Mouse (Mus musculus) lung, postnatal 0 days (tissue): ENCODE results near the gene Cald1. TPM values are rescaled to one million over a fixed set of nuclear protein-coding genes. Genes with fewer than 3 reads are reported as not detected.

Experiments used
- ATAC-seq: fragments of 200-750 bp; cut with Nextera tagmentation; 2 replicates; pipeline ENCODE4 v1.8.0; 2017; ENCODE audit warnings: moderate library complexity
- DNase-seq: peaks from one replicate; pipeline ENCODE4 v3.0.0-alpha.2; 2016; ENCODE audit warnings: low spot score
- H3K27ac ChIP-seq: fragments of 300-500 bp; sonication (generic); 2 replicates; pipeline ENCODE4 v1.5.1; 2014; ENCODE audit warnings: antibody characterized with exemption, mild to moderate bottlenecking, low read length, mixed read lengths
- H3K27me3 ChIP-seq: fragments of 300-500 bp; sonication (generic); replicated peaks from 2 replicates; pipeline ENCODE4 v1.6.1; 2014; ENCODE audit warnings: low read length, mixed read lengths; ENCODE audit not compliant: insufficient read depth
- H3K36me3 ChIP-seq: fragments of 300-500 bp; sonication (generic); 2 replicates; pipeline ENCODE4 v1.6.1; 2014; ENCODE audit warnings: low read length, mixed read lengths; ENCODE audit not compliant: insufficient read depth
- H3K4me1 ChIP-seq: fragments of 300-500 bp; sonication (generic); 2 replicates; pipeline ENCODE4 v1.6.1; 2014; ENCODE audit warnings: antibody characterized with exemption, low read depth, low read length, mixed read lengths; ENCODE audit not compliant: insufficient read depth
- H3K4me2 ChIP-seq: fragments of 300-500 bp; sonication (generic); replicated peaks from 2 replicates; pipeline ENCODE4 v1.6.1; 2014; ENCODE audit warnings: low read depth, mild to moderate bottlenecking, low read length, moderate library complexity, mixed read lengths
- H3K4me3 ChIP-seq: fragments of 300-500 bp; sonication (generic); 2 replicates; pipeline ENCODE4 v1.5.1; 2014; ENCODE audit warnings: low read depth, low read length
- H3K9ac ChIP-seq: fragments of 300-500 bp; sonication (generic); replicated peaks from 2 replicates; pipeline ENCODE4 v1.6.1; 2014; ENCODE audit warnings: low read depth, mild to moderate bottlenecking
- H3K9me3 ChIP-seq: fragments of 300-500 bp; sonication (generic); 2 replicates; pipeline ENCODE4 v1.6.1; 2016; ENCODE audit warnings: low read length, mixed read lengths
- CTCF ChIP-seq: IDR thresholded peaks from 2 replicates; pipeline ENCODE4 v1.5.1; 2016; ENCODE audit warnings: antibody characterized with exemption, mild to moderate bottlenecking
- EP300 ChIP-seq: IDR thresholded peaks from 2 replicates; pipeline ENCODE4 v1.6.1; 2016; ENCODE audit warnings: antibody characterized with exemption, mild to moderate bottlenecking, control low read depth
- WGBS: fragments of 180-500 bp; shearing (Covaris S2); extraction: QIAGEN DNeasy Blood & Tissue Kit; methylation state at CpG from one replicate; pipeline ENCODE4 v1.1.7; 2014; 5-methylcytosine and 5-hydroxymethylcytosine counted together
- polyA plus RNA-seq: library from polyadenylated mRNA; unstranded; fragments of >200 nt; fragmentation: Nextera tagmentation; extraction: Ambion mirVana; gene quantifications from 2 replicates; pipeline ENCODE4 v1.2.1, GENCODE M21; 2015

Cald1 gene
- polyA plus RNA-seq, 1 experiment from 2014 or later: 249 TPM

DNA sequence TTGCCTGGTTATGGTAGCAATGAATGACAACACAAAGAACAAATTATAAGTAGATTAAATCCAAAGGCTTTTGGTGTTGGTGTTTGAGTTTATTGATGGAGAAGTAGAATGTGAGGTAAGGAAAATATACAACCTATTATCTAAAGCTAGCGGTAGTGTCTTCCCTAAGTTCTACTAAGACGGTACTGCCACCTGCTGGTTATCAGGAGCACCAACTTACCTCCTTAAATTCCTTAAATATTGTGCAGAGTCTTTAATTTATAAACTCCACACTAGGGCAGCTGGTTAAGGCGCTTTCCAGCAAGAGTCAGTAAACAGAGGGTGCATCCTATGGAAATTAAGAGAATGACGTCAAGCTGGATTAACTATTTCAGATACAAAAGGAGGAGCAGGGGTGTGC is 161.7 kb downstream of the Cald1 start:
- Histone ChIP-seq H3K27ac (no peak overlapping the region), H3K4me3 (no peak overlapping the region), H3K9me3 (no peaks in the 10 kb centered on the region), H3K4me1 (no peaks in the 10 kb centered on the region), H3K27me3 (no peaks in the 10 kb centered on the region), H3K36me3 (peaks cover 19% of the 10 kb centered on the region), H3K4me2 (no peak overlapping the region), H3K9ac (no peak overlapping the region)
- TF ChIP-seq EP300: no peak
- TF ChIP-seq CTCF: peak; percentile 75
- ATAC-seq: no peak; the same call in 1 of the 2 replicates
- DNase-seq: peak; percentile 86
- WGBS: 30% methylated on average over 4 of the region's 4 CpGs

DNA sequence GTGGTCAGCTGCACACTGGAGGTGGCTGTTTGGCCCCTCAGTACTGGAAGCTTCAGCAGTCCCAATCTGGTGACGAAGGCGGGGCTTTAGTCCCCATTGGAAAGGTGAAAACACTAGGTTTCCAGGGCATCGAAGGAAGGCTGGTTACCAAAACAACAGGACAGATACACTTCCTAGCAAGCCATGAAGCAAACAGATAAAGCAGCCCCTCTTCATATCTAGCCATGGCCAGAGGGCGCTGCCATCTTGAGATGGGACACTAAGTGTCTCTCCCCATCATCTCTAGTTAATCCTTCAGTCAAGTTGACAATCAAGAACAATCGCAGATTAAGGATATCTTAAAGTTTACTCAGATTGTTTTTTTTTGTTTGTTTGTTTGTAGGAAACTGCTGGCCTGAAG is 167.4 kb downstream of the Cald1 start:
- Histone ChIP-seq H3K36me3 (peaks cover 26% of the 10 kb centered on the region; the same call in 1 of the 2 replicates), H3K4me3 (no peak overlapping the region), H3K4me1 (no peaks in the 10 kb centered on the region), H3K27me3 (no peaks in the 10 kb centered on the region), H3K4me2 (no peak overlapping the region), H3K9me3 (no peaks in the 10 kb centered on the region), H3K27ac (no peak overlapping the region), H3K9ac (no peak overlapping the region)
- TF ChIP-seq CTCF (no peak), EP300 (no peak)
- DNase-seq (no peak), ATAC-seq (no peak)
- 91% methylated on average over 5 of the region's 5 CpGs for WGBS

DNA sequence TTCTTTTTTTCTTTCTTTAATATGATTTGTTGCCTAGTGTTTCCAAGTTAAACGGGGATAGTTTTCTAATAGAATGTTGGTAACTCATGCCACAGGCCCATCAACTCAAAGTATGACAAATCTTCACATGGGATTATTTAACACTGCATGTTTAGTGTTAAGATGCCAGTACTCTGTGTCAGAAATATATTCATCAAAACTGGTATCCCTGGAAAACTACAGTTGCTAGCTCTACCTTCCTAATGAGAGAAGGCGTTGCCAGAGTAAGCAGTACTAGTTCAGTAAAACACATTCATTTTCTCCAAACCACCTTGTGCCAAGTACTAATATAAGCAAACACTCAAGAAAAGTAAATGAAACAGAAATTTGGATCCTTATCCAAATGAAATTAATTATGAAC is 171.7 kb downstream of the Cald1 start:
- Histone ChIP-seq H3K36me3 (peaks cover 8% of the 10 kb centered on the region; the same call in 1 of the 2 replicates), H3K27me3 (no peaks in the 10 kb centered on the region), H3K27ac (no peak overlapping the region), H3K9me3 (no peaks in the 10 kb centered on the region), H3K4me3 (no peak overlapping the region), H3K4me1 (no peaks in the 10 kb centered on the region), H3K4me2 (no peak overlapping the region), H3K9ac (no peak overlapping the region)
- ATAC-seq (no peak), DNase-seq (peak; percentile 7)
- TF ChIP-seq CTCF (no peak), EP300 (no peak)
- 45% methylated on average over 2 of the region's 2 CpGs for WGBS

DNA sequence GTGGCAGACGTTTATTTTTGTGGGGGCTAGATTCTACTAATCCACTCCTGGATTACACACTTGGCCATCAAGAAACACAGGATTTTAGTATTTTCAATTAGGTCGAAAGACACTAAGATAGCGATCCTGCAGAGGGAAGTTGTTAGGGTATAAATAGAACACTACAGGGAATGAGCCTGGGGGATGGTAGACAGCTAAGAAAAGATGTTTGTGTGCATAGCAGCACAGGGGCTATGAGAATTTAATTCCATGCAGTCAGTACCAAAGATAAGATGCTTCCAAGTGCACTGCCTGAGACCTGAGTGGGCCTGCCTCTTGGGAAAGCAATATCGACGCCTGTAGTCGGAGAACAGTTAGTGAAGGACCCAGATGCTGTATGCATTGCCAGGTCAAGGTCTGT is 172.2 kb downstream of the Cald1 start:
- Histone ChIP-seq H3K4me3 (no peak overlapping the region), H3K36me3 (peaks cover 7% of the 10 kb centered on the region; the same call in 1 of the 2 replicates), H3K27me3 (no peaks in the 10 kb centered on the region), H3K4me1 (no peaks in the 10 kb centered on the region), H3K9me3 (no peaks in the 10 kb centered on the region), H3K27ac (no peak overlapping the region), H3K9ac (no peak overlapping the region), H3K4me2 (no peak overlapping the region)
- whole genome bisulfite sequencing: 58% methylated on average over 6 of the region's 6 CpGs
- no peak for DNase-seq
- TF ChIP-seq CTCF: no peak
- TF ChIP-seq EP300: no peak
- ATAC-seq: no peak

DNA sequence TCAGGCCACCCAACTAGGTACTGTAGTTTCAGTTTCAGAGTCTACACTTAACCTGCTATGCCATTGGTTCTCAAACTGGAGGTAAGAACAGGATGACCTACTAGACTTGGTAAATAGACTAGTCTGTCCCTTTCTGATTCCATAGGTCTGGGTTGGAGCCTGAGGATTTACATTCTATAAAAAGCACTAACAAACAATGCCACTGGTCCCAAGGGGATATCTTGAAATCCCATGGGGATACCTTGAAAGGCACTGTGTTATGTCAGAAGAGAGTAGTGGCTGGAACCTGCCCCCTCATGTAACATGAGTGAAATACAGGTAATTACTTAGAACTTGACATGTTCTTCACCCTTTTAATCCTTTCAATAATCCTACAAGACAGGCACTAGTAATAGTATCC is 178.1 kb downstream of the Cald1 start:
- Histone ChIP-seq H3K9ac (no peak overlapping the region), H3K4me1 (peaks cover 3% of the 10 kb centered on the region; the same call in 1 of the 2 replicates), H3K27ac (no peak overlapping the region), H3K4me3 (no peak overlapping the region), H3K4me2 (no peak overlapping the region), H3K36me3 (no peaks in the 10 kb centered on the region), H3K27me3 (no peaks in the 10 kb centered on the region), H3K9me3 (no peaks in the 10 kb centered on the region)
- ATAC-seq: no peak
- DNase-seq: no peak
- no peak for TF ChIP-seq CTCF
- TF ChIP-seq EP300: no peak

DNA sequence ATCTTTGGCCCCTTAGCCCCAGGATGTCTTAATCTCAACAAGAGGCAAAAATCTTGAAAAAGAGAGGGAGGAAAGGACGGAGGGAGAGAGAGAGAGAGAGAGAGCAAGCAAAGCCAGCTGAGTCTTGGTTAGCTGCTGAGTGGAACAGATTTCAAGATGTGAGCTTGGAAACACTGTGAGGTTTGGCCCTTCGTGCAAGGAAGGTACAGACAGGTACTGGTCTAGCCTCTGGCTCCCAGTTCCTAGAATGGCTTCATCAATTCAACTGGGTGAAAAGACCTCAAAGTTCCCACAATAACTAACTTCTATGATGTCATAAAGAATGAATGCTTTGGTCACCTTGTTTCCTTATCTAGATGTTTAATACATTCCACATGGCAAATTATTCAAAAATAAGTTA is 178.8 kb downstream of the Cald1 start:
- H3K36me3 ChIP-seq: no peaks in the 10 kb centered on the region
- H3K9ac ChIP-seq: no peak overlapping the region
- TF ChIP-seq EP300 (no peak), CTCF (no peak)
- no peak overlapping the region for H3K27ac ChIP-seq
- H3K4me2 ChIP-seq: no peak overlapping the region
- no peak overlapping the region for H3K4me3 ChIP-seq
- H3K9me3 ChIP-seq: no peaks in the 10 kb centered on the region
- WGBS: 78% methylated on average over 2 of the region's 2 CpGs
- DNase-seq (no peak), ATAC-seq (no peak)
- no peaks in the 10 kb centered on the region for H3K27me3 ChIP-seq
- H3K4me1 ChIP-seq: peaks cover 3% of the 10 kb centered on the region; the same call in 1 of the 2 replicates

DNA sequence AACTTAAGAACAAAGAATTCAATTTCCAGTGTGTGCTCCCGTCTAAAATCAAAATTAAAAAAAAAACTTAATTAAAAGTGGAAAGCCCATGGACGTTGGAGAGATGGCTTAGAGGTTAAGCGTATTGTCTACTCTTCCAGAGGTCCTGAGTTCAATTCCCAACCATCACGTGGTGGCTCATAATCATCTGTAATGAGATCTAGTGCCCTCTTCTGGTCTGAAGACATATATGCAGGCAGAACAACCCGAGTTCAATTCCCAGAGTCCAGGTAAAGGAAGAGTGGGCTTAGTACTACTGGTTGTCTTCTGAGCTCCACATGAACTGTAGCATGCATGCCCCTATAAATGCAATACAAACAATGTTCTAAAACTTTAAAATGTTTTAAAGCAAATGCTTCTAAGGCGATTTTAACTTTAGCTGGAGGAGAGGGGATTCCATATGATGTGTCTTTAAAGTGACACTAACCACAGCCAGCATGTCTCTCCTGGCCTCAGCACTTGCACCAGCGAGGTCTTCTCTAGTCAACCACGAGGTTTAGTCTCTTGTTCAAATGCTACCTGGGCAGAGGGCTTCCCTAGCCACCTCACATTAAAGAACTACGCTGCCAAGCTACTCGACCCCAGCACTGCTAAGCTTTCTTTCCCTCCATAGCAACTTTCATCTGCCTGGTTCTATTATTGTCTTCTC is 179.8 kb downstream of the Cald1 start:
- DNase-seq (no peak), ATAC-seq (no peak)
- TF ChIP-seq CTCF: peak; percentile 55
- TF ChIP-seq EP300: no peak
- H3K9ac ChIP-seq: no peak overlapping the region
- H3K4me2 ChIP-seq: no peak overlapping the region
- H3K9me3 ChIP-seq: no peaks in the 10 kb centered on the region
- H3K4me1 ChIP-seq: peaks cover 3% of the 10 kb centered on the region; the same call in 1 of the 2 replicates
- no peaks in the 10 kb centered on the region for H3K27me3 ChIP-seq
- 73% methylated on average over 10 of the region's 10 CpGs for WGBS
- no peak overlapping the region for H3K4me3 ChIP-seq
- no peak overlapping the region for H3K27ac ChIP-seq
- H3K36me3 ChIP-seq: no peaks in the 10 kb centered on the region
